Mouse (Mus musculus) ovary, postnatal 10 days (tissue): ENCODE measurements around the gene Ehmt2.
A peak's percentile ranks its signal among the peaks of the same experiment; 100 is the strongest.

ENCODE experiments used
- DNase-seq: peaks from one replicate; pipeline ENCODE4 v3.0.0; 2022; ENCODE audit warnings: low spot score

Ehmt2 gene

GRCm38 (mm10) chr17:34898160-34898586, at the start of gene Ehmt2, which contains the start of gene C2:
Gene Ehmt2, plus strand, starts transcription at chr17:34898469.
Gene C2, minus strand, starts transcription at chr17:34898265.
- DNase-seq: peak; percentile 77

GRCm38 (mm10) chr17:34849722-34850516, 48.4 kb upstream of the Ehmt2 start, which contains the start of the genes Skiv2l and Nelfe:
Gene Skiv2l, minus strand, starts transcription at chr17:34850210.
Gene Nelfe, plus strand, starts transcription at chr17:34850391.
- peak; percentile 87 for DNase-seq

GRCm38 (mm10) chr17:34850517-34851125, 47.6 kb upstream of the Ehmt2 start:
- no peak for DNase-seq

GRCm38 (mm10) chr17:34853511-34853910, 44.8 kb upstream of the Ehmt2 start:
- DNase-seq: no peak

GRCm38 (mm10) chr17:34854761-34855160, 43.5 kb upstream of the Ehmt2 start:
- no peak for DNase-seq

GRCm38 (mm10) chr17:34855825-34856224, 42.4 kb upstream of the Ehmt2 start:
- no peak for DNase-seq

GRCm38 (mm10) chr17:34858670-34859069, 39.6 kb upstream of the Ehmt2 start:
- DNase-seq: no peak

GRCm38 (mm10) chr17:34860514-34860913, 37.8 kb upstream of the Ehmt2 start:
- DNase-seq: no peak

GRCm38 (mm10) chr17:34861704-34862415, 36.4 kb upstream of the Ehmt2 start:
- DNase-seq: no peak

GRCm38 (mm10) chr17:34862416-34863081, 35.7 kb upstream of the Ehmt2 start, which contains the start of gene Cfb:
Gene Cfb, minus strand, starts transcription at chr17:34862518.
- no peak for DNase-seq

GRCm38 (mm10) chr17:34865981-34866380, 32.3 kb upstream of the Ehmt2 start:
- no peak for DNase-seq

- DNase-seq: no peak
Measured at GRCm38 (mm10) chr17:34874321-34874720, 23.9 kb upstream of the Ehmt2 start.

GRCm38 (mm10) chr17:34879336-34879879, 18.9 kb upstream of the Ehmt2 start, which contains the start of gene Zbtb12:
Gene Zbtb12, plus strand, starts transcription at chr17:34879483.
- no peak for DNase-seq

- DNase-seq: no peak
Measured at GRCm38 (mm10) chr17:34881166-34881565, 17.1 kb upstream of the Ehmt2 start.

- DNase-seq: no peak
Measured at GRCm38 (mm10) chr17:34881683-34882310, 16.5 kb upstream of the Ehmt2 start, which contains the start of gene Gm20547. Gene Gm20547, minus strand, starts transcription at chr17:34882042.

- DNase-seq: no peak
Measured at GRCm38 (mm10) chr17:34883332-34883731, 14.9 kb upstream of the Ehmt2 start.

- no peak for DNase-seq
Measured at GRCm38 (mm10) chr17:34884704-34885103, 13.6 kb upstream of the Ehmt2 start.

GRCm38 (mm10) chr17:34885615-34886014, 12.7 kb upstream of the Ehmt2 start:
- no peak for DNase-seq

GRCm38 (mm10) chr17:34887942-34888341, 10.3 kb upstream of the Ehmt2 start:
- no peak for DNase-seq

- DNase-seq: no peak
Measured at GRCm38 (mm10) chr17:34890074-34890743, 8.1 kb upstream of the Ehmt2 start.
